Mouse (Mus musculus) Patski (cell line): ENCODE measurements around the gene Iqschfp. TPM values are rescaled to one million over a fixed set of nuclear protein-coding genes. Genes with fewer than 3 reads are reported as not detected.

Source experiments
- ATAC-seq: fragments of 100-300 bp; one replicate; pipeline ENCODE4 v1.8.0; 2021
- CTCF ChIA-PET: fragments of 350-600 bp; sonication (Branson Sonifier 250); formaldehyde crosslinking; loops from one replicate; lab custom pipeline; 2022; ENCODE audit warnings: inconsistent platforms; lab: Charles Lee
- POLR2A ChIA-PET: fragments of 350-600 bp; sonication (Branson Sonifier 250); formaldehyde crosslinking; loops from one replicate; lab custom pipeline; 2022; ENCODE audit warnings: antibody characterized with exemption, inconsistent platforms; lab: Charles Lee
- DNase-seq: peaks from one replicate; pipeline ENCODE4 v3.0.0-alpha.2; 2011; ENCODE audit warnings: low read depth, low spot score
- H3K27me3 ChIP-seq: fragments of 371-371 bp; one replicate; pipeline ENCODE4 v1.5.1; 2021
- CTCF ChIP-seq: fragments of 100-300 bp; IDR thresholded peaks from one replicate; pipeline ENCODE4 v1.5.1; 2021
- in situ Hi-C: fragments of 300-500 bp; cut with MboI; formaldehyde crosslinking; loops from 3 replicates; pipeline ENCODE4 v1.11.1; 2018; ENCODE audit warnings: low pct_unique_long_range_greater_than_20kb, mixed read lengths
- polyA plus RNA-seq: library from polyadenylated mRNA; unstranded; gene quantifications from one replicate; pipeline ENCODE4 v1.2.3, GENCODE M21; 2021

Gene Iqschfp
- polyA plus RNA-seq, 1 experiment from 2014 or later: not detected

DNA sequence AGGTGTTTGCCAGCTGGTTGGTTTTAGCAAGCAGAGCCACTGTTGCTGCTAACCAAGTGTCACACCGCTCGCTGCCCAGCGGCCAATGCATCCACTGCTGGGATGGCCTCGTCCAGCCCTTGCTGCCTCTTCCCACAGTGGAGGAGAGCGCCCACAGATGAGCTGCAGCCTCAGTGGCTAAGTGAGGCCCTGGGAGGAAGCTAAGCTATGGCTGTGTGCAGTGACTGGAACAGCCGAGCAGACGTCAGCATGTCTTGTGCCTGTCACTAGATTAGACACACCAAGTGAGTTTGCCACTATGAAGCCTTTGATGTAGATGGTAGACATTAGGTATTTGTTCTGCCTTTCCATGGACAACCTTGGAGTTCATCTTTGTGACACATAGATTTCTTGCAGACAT, 652.8 kb downstream of the Iqschfp start:
- CTCF ChIA-PET: interaction anchor here (0.8 to 11.0 kb wide), 8 partner anchors 10 to 488 kb away, joined by 3 to 102 read pairs (median 14); no protein-coding TSS in a partner anchor
- ATAC-seq: peak; percentile 66

DNA sequence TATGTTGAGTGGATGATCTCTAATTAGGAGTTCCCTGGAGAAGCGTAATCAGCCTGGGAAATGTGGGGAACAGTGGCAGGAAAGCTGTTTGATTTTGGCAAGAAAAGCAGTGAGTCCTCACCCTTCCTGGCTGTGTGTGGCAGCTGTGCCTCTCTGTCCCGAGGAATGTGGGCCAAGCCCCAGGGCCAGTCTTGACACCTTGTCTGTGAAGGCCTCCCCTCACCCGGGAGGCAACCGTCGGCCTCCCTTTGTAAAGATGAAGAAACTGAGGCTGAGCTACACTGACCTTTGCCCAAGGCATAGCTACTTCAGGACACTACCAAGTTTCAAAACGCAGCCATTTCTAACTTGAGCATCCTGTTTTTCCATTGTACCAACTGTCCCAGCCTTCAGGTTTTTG, 653.9 kb downstream of the Iqschfp start:
- ATAC-seq (no peak), DNase-seq (no peak)
- CTCF ChIA-PET: interaction anchor here (0.8 to 11.0 kb wide), 4 partner anchors 10 to 75 kb away, joined by 3 to 102 read pairs (median 66); no protein-coding TSS in a partner anchor
- TF ChIP-seq CTCF: no peak
- in situ Hi-C loops: loop anchor here (10.0 kb wide), 1 partner anchor 921 kb away; no protein-coding TSS in a partner anchor
- POLR2A ChIA-PET: interaction anchor here (0.6 to 1.3 kb wide), 3 partner anchors 11 to 50 kb away, joined by 4 to 5 read pairs (median 5); no protein-coding TSS in a partner anchor
- H3K27me3 ChIP-seq: no peaks in the 10 kb centered on the region

More for the DNA sequence above, 652.8 kb downstream of the Iqschfp start:
- in situ Hi-C loops: loop anchor here (5.0 to 10.0 kb wide), 3 partner anchors 53 to 920 kb away; no protein-coding TSS in a partner anchor
- H3K27me3 ChIP-seq: no peaks in the 10 kb centered on the region
- peak; percentile 57 for DNase-seq
- no peak for TF ChIP-seq CTCF
- POLR2A ChIA-PET: interaction anchor here (0.6 to 1.9 kb wide), 5 partner anchors 10 to 171 kb away, joined by 3 to 9 read pairs (median 5); no protein-coding TSS in a partner anchor

DNA sequence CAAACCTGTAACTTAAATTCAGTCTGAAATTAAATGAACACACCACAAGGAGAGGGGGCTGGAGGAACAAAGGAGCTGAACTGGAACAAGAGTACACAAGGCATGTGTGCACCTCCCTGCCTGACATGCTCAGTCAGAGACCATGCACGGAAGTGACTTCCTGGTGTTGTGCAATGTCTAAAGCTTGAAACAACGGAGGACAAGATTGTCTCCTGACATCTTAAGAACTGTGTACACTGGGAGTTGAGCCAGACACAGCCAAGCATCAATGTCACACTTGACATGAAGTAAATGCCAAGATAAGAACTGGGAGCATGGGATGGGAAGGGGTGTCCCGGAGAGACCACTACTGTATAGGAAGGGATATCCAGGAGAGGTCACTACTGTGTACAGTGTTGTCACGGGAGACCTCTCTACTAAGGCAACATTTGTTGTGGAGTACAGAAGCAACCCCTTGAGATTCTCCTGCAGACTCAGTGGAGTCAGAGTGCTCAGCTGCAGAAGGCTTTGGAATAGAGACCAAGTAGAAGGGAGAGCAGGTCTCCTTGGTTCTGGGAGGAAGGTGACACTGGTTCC, 663.1 kb downstream of the Iqschfp start:
- TF ChIP-seq CTCF: no peak
- CTCF ChIA-PET: interaction anchor here (1.2 to 10.8 kb wide), 2 partner anchors 9 to 86 kb away, joined by 4 to 102 read pairs; no protein-coding TSS in a partner anchor

DNA sequence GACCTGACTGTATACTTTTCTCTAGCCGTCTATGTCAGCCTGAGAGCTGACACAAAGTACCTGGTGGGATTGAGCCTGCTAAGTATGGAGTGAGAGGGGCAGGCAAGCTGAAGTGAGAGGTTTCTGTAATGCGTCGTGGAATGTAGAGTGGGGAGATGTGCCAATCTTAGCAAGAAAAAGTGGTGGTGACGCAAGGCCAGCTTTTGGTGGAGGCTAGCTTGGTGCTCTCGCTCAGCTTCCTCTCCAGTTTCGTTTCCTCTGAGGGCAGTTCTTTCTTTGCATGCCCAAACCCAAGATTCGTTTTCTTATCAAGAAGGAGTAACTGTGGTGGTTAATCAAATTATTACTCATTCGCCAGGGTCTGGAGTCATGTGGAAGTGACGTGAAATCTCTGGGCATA, 664.9 kb downstream of the Iqschfp start:
- H3K27me3 ChIP-seq: no peaks in the 10 kb centered on the region
- DNase-seq (no peak), ATAC-seq (no peak)
- ChIA-PET POLR2A (interaction anchor here (0.5 kb wide), 1 partner anchor 36 kb away, joined by 3 read pairs; no protein-coding TSS in a partner anchor), CTCF (interaction anchor here (1.2 to 10.8 kb wide), 6 partner anchors 10 to 503 kb away, joined by 3 to 102 read pairs (median 3); no protein-coding TSS in a partner anchor)
- TF ChIP-seq CTCF: no peak
- in situ Hi-C loops: loop anchor here (10.0 kb wide), 1 partner anchor 158 kb away; no protein-coding TSS in a partner anchor

More for the DNA sequence above, 663.1 kb downstream of the Iqschfp start:
- in situ Hi-C loops: loop anchor here (10.0 kb wide), 1 partner anchor 160 kb away; no protein-coding TSS in a partner anchor
- DNase-seq (no peak), ATAC-seq (no peak)
- POLR2A ChIA-PET: no interaction called here
- no peaks in the 10 kb centered on the region for H3K27me3 ChIP-seq

DNA sequence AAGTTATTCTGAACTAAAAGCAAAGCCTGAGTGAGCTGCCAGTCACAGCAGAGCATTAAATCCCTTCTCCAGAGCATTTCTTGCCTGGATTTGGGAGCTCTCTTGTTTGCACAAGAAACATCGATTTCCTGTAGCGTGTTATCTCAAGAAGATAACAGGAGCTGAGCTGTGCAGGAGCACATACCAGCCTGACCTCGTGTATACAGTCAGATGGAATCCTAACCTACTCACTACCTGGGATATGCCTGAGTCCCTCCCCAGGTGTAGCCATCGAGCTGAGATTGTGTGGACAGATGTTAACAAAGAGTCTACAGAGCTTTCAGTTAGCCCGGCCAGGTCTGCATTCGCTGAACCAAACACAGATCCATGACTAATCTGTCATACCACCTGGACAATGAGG, 666.7 kb downstream of the Iqschfp start:
- no peaks in the 10 kb centered on the region for H3K27me3 ChIP-seq
- in situ Hi-C loops: loop anchor here (10.0 kb wide), 1 partner anchor 156 kb away; no protein-coding TSS in a partner anchor
- DNase-seq (no peak), ATAC-seq (no peak)
- no peak for TF ChIP-seq CTCF
- ChIA-PET CTCF (interaction anchor here (0.9 to 10.8 kb wide), 4 partner anchors 10 to 159 kb away, joined by 3 to 102 read pairs (median 4); no protein-coding TSS in a partner anchor), POLR2A (no interaction called here)

DNA sequence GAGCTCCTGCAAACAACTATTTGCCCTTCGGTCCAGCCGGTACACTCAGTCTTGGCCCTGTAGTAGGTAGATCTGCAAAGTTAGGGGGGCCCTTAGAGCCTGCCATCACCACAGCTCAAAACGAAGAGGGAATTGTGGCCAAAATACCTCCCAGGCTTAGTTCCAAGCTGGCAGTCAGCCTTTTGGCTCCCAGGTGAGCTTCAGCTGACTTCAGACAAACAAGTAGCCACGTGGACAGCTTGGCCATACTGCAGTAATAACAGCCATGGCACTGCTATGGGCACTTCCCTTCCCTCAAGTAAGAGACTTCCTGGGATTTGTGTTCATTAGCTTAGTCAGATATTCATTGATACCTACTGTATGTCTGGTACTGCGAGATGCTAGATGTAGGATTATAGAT, 668.0 kb downstream of the Iqschfp start:
- ChIA-PET POLR2A (interaction anchor here (1.1 to 1.2 kb wide), 2 partner anchors 12 to 65 kb away, joined by 3 read pairs; no protein-coding TSS in a partner anchor), CTCF (interaction anchor here (0.9 to 10.8 kb wide), 11 partner anchors 10 to 158 kb away, joined by 3 to 102 read pairs (median 4); no protein-coding TSS in a partner anchor)
- no peak for TF ChIP-seq CTCF
- no peaks in the 10 kb centered on the region for H3K27me3 ChIP-seq
- DNase-seq (peak; percentile 27), ATAC-seq (no peak)
- in situ Hi-C loops: no loop called here

DNA sequence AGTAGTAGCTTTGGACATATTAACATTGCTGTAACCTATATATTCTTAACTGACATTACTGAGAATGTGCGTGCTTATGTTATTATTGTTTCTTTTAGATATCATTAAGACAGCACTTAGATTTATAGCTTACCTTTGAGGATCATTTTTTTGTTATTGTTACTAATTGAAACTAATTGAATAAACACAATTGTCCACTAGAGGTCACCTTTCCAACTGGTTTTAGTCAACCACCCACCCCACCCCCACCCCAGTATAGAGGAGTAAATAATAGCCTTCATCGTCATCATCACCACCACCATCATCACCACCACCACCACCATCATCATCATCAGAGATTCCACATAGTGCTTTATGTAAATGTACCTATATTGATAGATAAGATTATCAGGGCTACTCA, 670.8 kb downstream of the Iqschfp start:
- CTCF ChIA-PET: interaction anchor here (0.8 to 10.8 kb wide), 9 partner anchors 10 to 68 kb away, joined by 3 to 102 read pairs (median 4); no protein-coding TSS in a partner anchor
- no peaks in the 10 kb centered on the region for H3K27me3 ChIP-seq
- no peak for TF ChIP-seq CTCF
- in situ Hi-C loops: no loop called here
- ATAC-seq: no peak
- POLR2A ChIA-PET: no interaction called here
- DNase-seq: no peak

DNA sequence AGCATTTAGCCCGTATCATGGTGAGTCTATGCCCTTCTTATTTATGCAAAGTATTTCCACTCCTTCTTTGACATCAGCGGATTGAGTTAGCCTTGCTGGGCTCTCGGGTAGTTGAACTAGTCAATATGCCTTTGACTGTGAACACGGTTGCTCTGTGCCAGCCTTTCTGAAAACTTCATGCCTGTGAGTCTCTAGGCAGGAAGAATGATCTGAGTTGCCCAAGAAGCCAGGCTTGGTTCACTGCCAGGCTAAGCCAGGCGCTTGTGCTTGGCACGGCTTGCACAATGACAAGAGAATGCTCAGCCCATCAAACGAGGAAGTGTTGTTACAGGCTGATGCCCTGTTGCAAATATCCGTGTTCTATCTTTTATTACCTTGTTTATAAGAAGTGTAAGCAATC, 671.9 kb downstream of the Iqschfp start:
- POLR2A ChIA-PET: no interaction called here

DNA sequence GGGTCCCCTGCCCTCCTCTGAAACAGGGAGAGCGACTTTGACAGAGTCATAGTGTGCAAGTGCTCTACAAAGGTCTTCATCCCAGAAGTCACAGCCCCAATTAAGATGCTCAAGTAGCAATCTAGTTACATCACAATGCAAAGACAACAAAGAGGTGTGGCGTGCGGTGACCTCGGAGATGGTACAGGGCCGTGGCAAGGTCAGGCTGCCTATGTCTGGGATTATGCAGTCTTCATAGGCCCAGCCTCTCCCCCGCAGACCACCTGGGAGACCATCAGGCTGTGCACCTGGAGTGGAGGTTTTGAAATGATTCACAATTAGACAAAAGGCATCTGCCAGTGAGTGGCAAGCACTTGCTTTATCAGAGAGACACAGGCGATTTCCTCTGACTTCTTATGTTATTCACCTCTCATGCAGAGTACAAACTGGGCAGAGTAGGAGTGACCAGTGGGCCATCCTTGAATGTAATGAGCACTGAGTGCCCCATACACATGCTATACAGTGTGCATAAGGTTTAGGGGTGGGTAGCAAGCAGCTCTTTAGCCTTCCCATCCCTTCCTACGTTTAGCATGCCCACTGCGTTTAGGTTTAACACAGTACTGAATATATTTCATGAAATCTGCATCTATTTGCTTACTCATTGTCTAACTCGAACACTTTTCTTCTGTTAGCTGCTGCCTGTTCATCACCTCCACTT, 673.1 kb downstream of the Iqschfp start:
- DNase-seq (no peak), ATAC-seq (no peak)
- TF ChIP-seq CTCF: no peak
- ChIA-PET POLR2A (interaction anchor here (0.7 kb wide), 1 partner anchor 178 kb away, joined by 3 read pairs; no protein-coding TSS in a partner anchor), CTCF (interaction anchor here (0.8 to 1.0 kb wide), 2 partner anchors 29 to 55 kb away, joined by 3 read pairs; no protein-coding TSS in a partner anchor)
- no peaks in the 10 kb centered on the region for H3K27me3 ChIP-seq
- in situ Hi-C loops: no loop called here

More for the DNA sequence above, 671.9 kb downstream of the Iqschfp start:
- H3K27me3 ChIP-seq: no peaks in the 10 kb centered on the region
- DNase-seq (peak; percentile 92), ATAC-seq (peak; percentile 93)
- CTCF ChIA-PET: interaction anchor here (1.0 to 10.8 kb wide), 3 partner anchors 17 to 60 kb away, joined by 3 to 102 read pairs (median 3); no protein-coding TSS in a partner anchor
- TF ChIP-seq CTCF: no peak
- in situ Hi-C loops: no loop called here

DNA sequence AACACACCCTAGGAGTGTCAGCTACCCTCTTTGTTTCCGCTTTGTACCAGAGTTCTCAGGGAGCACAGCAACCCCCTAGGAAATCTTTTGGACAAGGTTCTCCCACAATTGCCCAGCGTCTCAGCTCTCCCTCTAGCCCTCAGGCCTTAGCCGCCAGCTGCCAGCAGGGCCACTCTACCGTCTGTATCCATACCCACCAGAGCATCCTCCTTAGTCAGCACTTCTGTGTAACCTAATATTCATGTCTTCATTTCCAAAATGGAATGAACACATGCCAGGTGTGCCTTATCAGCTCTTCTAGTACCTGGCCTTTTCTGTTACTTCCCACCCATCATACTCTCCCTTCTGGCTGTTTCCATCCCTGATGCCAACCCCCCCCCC, 673.6 kb downstream of the Iqschfp start:
- ChIA-PET POLR2A (interaction anchor here (0.7 kb wide), 1 partner anchor 178 kb away, joined by 3 read pairs; no protein-coding TSS in a partner anchor), CTCF (interaction anchor here (0.8 to 1.3 kb wide), 3 partner anchors 14 to 55 kb away, joined by 3 read pairs; no protein-coding TSS in a partner anchor)
- TF ChIP-seq CTCF: no peak
- DNase-seq (no peak), ATAC-seq (no peak)
- H3K27me3 ChIP-seq: no peaks in the 10 kb centered on the region
- in situ Hi-C loops: no loop called here
